Mouse (Mus musculus) embryonic facial prominence, embryonic 11.5 days (tissue): Measurements from ENCODE around the gene Tmem52. TPM values are rescaled to one million over a fixed set of nuclear protein-coding genes. Genes with fewer than 3 reads are reported as not detected.
A peak's percentile ranks its signal among the peaks of the same experiment; 100 is the strongest.
"Not testable (repeated sequence)": the region's sequence is repeated elsewhere in the genome, so short reads cannot be mapped to it uniquely, and the experiment has no call there.

ENCODE experiments used
- ATAC-seq: fragments of 200-750 bp; cut with Nextera tagmentation; replicated peaks from 2 replicates; pipeline ENCODE4 v1.8.0; 2017; ENCODE audit warnings: low read depth; ENCODE audit not compliant: insufficient number of reproducible peaks, low FRiP score, low TSS enrichment
- DNase-seq: peaks from one replicate; pipeline ENCODE4 v3.0.0-alpha.2; 2015; ENCODE audit warnings: low spot score
- H3K27ac ChIP-seq: fragments of 300-500 bp; sonication (generic); replicated peaks from 2 replicates; pipeline ENCODE4 v1.5.1; 2014; ENCODE audit warnings: mild to moderate bottlenecking, low read depth, low read length, control low read depth
- H3K27me3 ChIP-seq: fragments of 300-500 bp; sonication (generic); 2 replicates; pipeline ENCODE4 v1.6.1; 2014; ENCODE audit warnings: mild to moderate bottlenecking, low read length, moderate library complexity, mixed read lengths; ENCODE audit not compliant: control insufficient read depth, insufficient read depth
- H3K36me3 ChIP-seq: fragments of 300-500 bp; sonication (generic); replicated peaks from 2 replicates; pipeline ENCODE4 v1.6.1; 2014; ENCODE audit warnings: low read depth, mild to moderate bottlenecking, low read length, moderate library complexity, mixed read lengths; ENCODE audit not compliant: control insufficient read depth, insufficient read depth
- H3K4me1 ChIP-seq: fragments of 300-500 bp; sonication (generic); 2 replicates; pipeline ENCODE4 v1.6.1; 2014; ENCODE audit warnings: low read length, mixed read lengths; ENCODE audit not compliant: control insufficient read depth, insufficient read depth
- H3K4me2 ChIP-seq: fragments of 300-500 bp; sonication (generic); 2 replicates; pipeline ENCODE4 v1.6.1; 2014; ENCODE audit warnings: low read depth, mild to moderate bottlenecking, control low read depth, low read length, moderate library complexity
- H3K4me3 ChIP-seq: fragments of 300-500 bp; sonication (generic); 2 replicates; pipeline ENCODE4 v1.5.1; 2014; ENCODE audit warnings: low read depth, low read length, control low read depth
- H3K9ac ChIP-seq: fragments of 300-500 bp; sonication (generic); replicated peaks from 2 replicates; pipeline ENCODE4 v1.6.1; 2014; ENCODE audit warnings: mild to moderate bottlenecking, control low read depth, low read length
- H3K9me3 ChIP-seq: fragments of 300-500 bp; sonication (generic); replicated peaks from 2 replicates; pipeline ENCODE4 v1.6.1; 2016; ENCODE audit warnings: mild to moderate bottlenecking, low read length, inconsistent platforms, mixed read lengths; ENCODE audit not compliant: control insufficient read depth
- WGBS: fragments of 180-500 bp; shearing (Covaris S2); extraction: QIAGEN DNeasy Blood & Tissue Kit; methylation state at CpG from one replicate; pipeline ENCODE4 v1.1.7; 2014; 5-methylcytosine and 5-hydroxymethylcytosine counted together
- polyA plus RNA-seq: library from polyadenylated mRNA; unstranded; fragments of >200 nt; fragmentation: Nextera tagmentation; extraction: Ambion mirVana; gene quantifications from 2 replicates; pipeline ENCODE4 v1.2.1, GENCODE M21; 2014

The Tmem52 gene
- polyA plus RNA-seq, 1 experiment from 2014 or later: not detected

GRCm38 (mm10) chr4:155473319-155473718, 4.4 kb downstream of the Tmem52 start:
- Histone ChIP-seq H3K9ac (no peak overlapping the region), H3K27me3 (peaks cover 2% of the 10 kb centered on the region; the same call in 1 of the 2 replicates), H3K36me3 (no peaks in the 10 kb centered on the region), H3K27ac (no peak overlapping the region), H3K4me1 (no peaks in the 10 kb centered on the region; the same call in 1 of the 2 replicates), H3K9me3 (no peaks in the 10 kb centered on the region), H3K4me2 (no peak overlapping the region), H3K4me3 (no peak overlapping the region)
- 72% methylated on average over 5 of the region's 5 CpGs for WGBS
- DNase-seq (no peak), ATAC-seq (no peak)

- H3K4me2 ChIP-seq, H3K9ac ChIP-seq, H3K4me1 ChIP-seq, H3K36me3 ChIP-seq, H3K9me3 ChIP-seq, H3K27me3 ChIP-seq, H3K27ac ChIP-seq, H3K4me3 ChIP-seq, DNase-seq, ATAC-seq: not testable (repeated sequence)
- 73% methylated on average over 2 of the region's 2 CpGs for WGBS
These were observed 4.9 kb downstream of the Tmem52 start for GRCm38 (mm10) chr4:155473796-155474195.

GRCm38 (mm10) chr4:155481381-155482124, 12.6 kb downstream of the Tmem52 start:
- 22% methylated on average over 28 of the region's 28 CpGs for WGBS
- DNase-seq (peak; percentile 83), ATAC-seq (no peak)
- H3K4me1 ChIP-seq: no peaks in the 10 kb centered on the region
- H3K27me3 ChIP-seq: no peaks in the 10 kb centered on the region
- H3K9me3 ChIP-seq: no peaks in the 10 kb centered on the region
- H3K4me3 ChIP-seq: no peak overlapping the region
- H3K27ac ChIP-seq: no peak overlapping the region
- no peak overlapping the region for H3K9ac ChIP-seq
- H3K36me3 ChIP-seq: no peaks in the 10 kb centered on the region
- H3K4me2 ChIP-seq: no peak overlapping the region

- no peak overlapping the region for H3K4me3 ChIP-seq
- H3K27me3 ChIP-seq: no peaks in the 10 kb centered on the region
- WGBS: 87% methylated on average over 6 of the region's 6 CpGs
- H3K36me3 ChIP-seq: no peaks in the 10 kb centered on the region
- no peak for ATAC-seq
- no peak overlapping the region for H3K4me2 ChIP-seq
- no peak overlapping the region for H3K9ac ChIP-seq
- no peaks in the 10 kb centered on the region for H3K4me1 ChIP-seq
- H3K27ac ChIP-seq: no peak overlapping the region
- no peaks in the 10 kb centered on the region for H3K9me3 ChIP-seq
- no peak for DNase-seq
These were observed 13.2 kb downstream of the Tmem52 start for GRCm38 (mm10) chr4:155482125-155482480.

GRCm38 (mm10) chr4:155482733-155483540, 14.0 kb downstream of the Tmem52 start:
- no peak overlapping the region for H3K4me3 ChIP-seq
- no peaks in the 10 kb centered on the region for H3K9me3 ChIP-seq
- WGBS: 58% methylated on average over 8 of the region's 8 CpGs
- H3K27me3 ChIP-seq: no peaks in the 10 kb centered on the region
- no peak for ATAC-seq
- DNase-seq: no peak
- no peaks in the 10 kb centered on the region for H3K36me3 ChIP-seq
- no peak overlapping the region for H3K27ac ChIP-seq
- no peaks in the 10 kb centered on the region for H3K4me1 ChIP-seq
- H3K9ac ChIP-seq: no peak overlapping the region
- H3K4me2 ChIP-seq: no peak overlapping the region

GRCm38 (mm10) chr4:155485521-155485920, 16.6 kb downstream of the Tmem52 start:
- Histone ChIP-seq H3K9ac (no peak overlapping the region), H3K9me3 (no peaks in the 10 kb centered on the region), H3K4me2 (no peak overlapping the region), H3K4me3 (no peak overlapping the region), H3K4me1 (0 out of 2 replicates have a peak, but pooled peaks cover 2% of the 10 kb centered on the region), H3K27me3 (no peaks in the 10 kb centered on the region), H3K36me3 (no peaks in the 10 kb centered on the region), H3K27ac (no peak overlapping the region)
- 72% methylated on average over 3 of the region's 3 CpGs for WGBS
- ATAC-seq (no peak), DNase-seq (no peak)

GRCm38 (mm10) chr4:155487746-155488145, 18.8 kb downstream of the Tmem52 start:
- Histone ChIP-seq H3K9ac (peak overlapping the region; percentile 28), H3K27ac (no peak overlapping the region), H3K9me3 (no peaks in the 10 kb centered on the region), H3K27me3 (no peaks in the 10 kb centered on the region), H3K4me2 (no peak overlapping the region), H3K4me1 (0 out of 2 replicates have a peak, but pooled peaks cover 2% of the 10 kb centered on the region), H3K4me3 (no peak overlapping the region), H3K36me3 (no peaks in the 10 kb centered on the region)
- DNase-seq (no peak), ATAC-seq (no peak)
- 40% methylated on average over 3 of the region's 3 CpGs for WGBS
